Mouse (Mus musculus) liver, adult 2 months (tissue): ENCODE data around the gene Dgkz. TPM values are rescaled to one million over a fixed set of nuclear protein-coding genes. Genes with fewer than 3 reads are reported as not detected.

Source experiments
- DNase-seq: peaks from one replicate; pipeline ENCODE4 v3.0.0-alpha.2; 2011; ENCODE audit warnings: low read depth, low spot score; ENCODE audit errors: extremely low read depth
- H3K27ac ChIP-seq: fragments of 200-500 bp; replicated peaks from 2 replicates; pipeline ENCODE4 v1.5.1; 2012; ENCODE audit warnings: low read depth, mild to moderate bottlenecking, control low read depth, inconsistent platforms, low read length; ENCODE audit not compliant: insufficient read depth
- H3K27me3 ChIP-seq: fragments of 200-500 bp; 2 replicates; pipeline ENCODE4 v1.6.1; 2012; ENCODE audit warnings: mild to moderate bottlenecking, moderate library complexity, low read length, inconsistent platforms; ENCODE audit not compliant: control insufficient read depth, insufficient read depth
- H3K36me3 ChIP-seq: fragments of 200-500 bp; 2 replicates; pipeline ENCODE4 v1.6.1; 2012; ENCODE audit warnings: low read length, inconsistent platforms; ENCODE audit not compliant: control insufficient read depth, insufficient read depth
- H3K4me1 ChIP-seq: fragments of 200-500 bp; 2 replicates; pipeline ENCODE4 v1.6.1; 2011; ENCODE audit warnings: low read length; ENCODE audit not compliant: control insufficient read depth, insufficient read depth
- H3K4me3 ChIP-seq: fragments of 200-500 bp; 2 replicates; pipeline ENCODE4 v1.5.1; 2011; ENCODE audit warnings: low read depth, mild to moderate bottlenecking, control low read depth, low read length, moderate library complexity; ENCODE audit not compliant: insufficient read depth
- H3K79me2 ChIP-seq: fragments of 200-500 bp; 2 replicates; pipeline ENCODE4 v1.6.1; 2012; ENCODE audit warnings: inconsistent platforms, mild to moderate bottlenecking, low read length, moderate library complexity; ENCODE audit not compliant: control insufficient read depth, insufficient read depth
- H3K9ac ChIP-seq: fragments of 200-500 bp; 2 replicates; pipeline ENCODE4 v1.6.1; 2012; ENCODE audit warnings: low read depth, mild to moderate bottlenecking, control low read depth, inconsistent platforms, low read length
- CTCF ChIP-seq: fragments of 200-500 bp; IDR thresholded peaks from 2 replicates; pipeline ENCODE4 v1.5.1; 2011; ENCODE audit warnings: low read depth, low read length, control low read depth
- POLR2A ChIP-seq: fragments of 200-500 bp; IDR thresholded peaks from 2 replicates; pipeline ENCODE4 v1.6.1; 2011; ENCODE audit warnings: low read length, control low read depth; ENCODE audit not compliant: insufficient read depth; ENCODE audit errors: extremely low read depth
- WGBS: fragments of 180-500 bp; shearing (Covaris S2); methylation state at CpG from one replicate; pipeline ENCODE4 v1.1.7; 2018; 5-methylcytosine and 5-hydroxymethylcytosine counted together
- polyA plus RNA-seq: library from polyadenylated mRNA; depleted of rRNA; stranded (reverse); fragments of >200 nt; gene quantifications from 2 replicates; pipeline ENCODE4 v1.2.3, GENCODE M21; 2012
- total RNA-seq: library from RNA; depleted of rRNA; stranded (reverse); fragments of >200 nt; gene quantifications from 2 replicates; pipeline ENCODE4 v1.2.3, GENCODE M21; 2014

Gene Dgkz
- total and polyA plus RNA-seq, 2 experiments = 13.2 to 59.5 TPM

- 0 out of 2 replicates have a peak, but pooled peaks cover 2% of the 10 kb centered on the region for H3K27me3 ChIP-seq
- no peak overlapping the region for H3K9ac ChIP-seq
- no peak overlapping the region for H3K4me3 ChIP-seq
- no peak for TF ChIP-seq POLR2A
- no peak for TF ChIP-seq CTCF
- no peaks in the 10 kb centered on the region for H3K79me2 ChIP-seq
- H3K4me1 ChIP-seq = peaks cover 4% of the 10 kb centered on the region; the same call in 1 of the 2 replicates
- no peak overlapping the region for H3K27ac ChIP-seq
- no peak for DNase-seq
- 35% methylated on average over 7 of the region's 7 CpGs for WGBS
- H3K36me3 ChIP-seq = no peaks in the 10 kb centered on the region
Observed at GRCm38 (mm10) chr2:92004617-92005016, 29.0 kb upstream of the Dgkz start.

GRCm38 (mm10) chr2:91997905-91998608 is 22.4 kb upstream of the Dgkz start:
- no peak overlapping the region for H3K9ac ChIP-seq
- H3K4me3 ChIP-seq = no peak overlapping the region
- no peaks in the 10 kb centered on the region for H3K79me2 ChIP-seq
- 0 out of 2 replicates have a peak, but pooled peaks cover 2% of the 10 kb centered on the region for H3K27me3 ChIP-seq
- H3K4me1 ChIP-seq = 0 out of 2 replicates have a peak, but pooled peaks cover 2% of the 10 kb centered on the region
- no peak overlapping the region for H3K27ac ChIP-seq
- WGBS = 89% methylated on average over 16 of the region's 16 CpGs
- no peak for DNase-seq
- no peaks in the 10 kb centered on the region for H3K36me3 ChIP-seq
- TF ChIP-seq POLR2A (no peak), CTCF (no peak)

- Histone ChIP-seq H3K27ac (no peak overlapping the region), H3K4me3 (no peak overlapping the region), H3K27me3 (no peaks in the 10 kb centered on the region), H3K9ac (no peak overlapping the region), H3K79me2 (no peaks in the 10 kb centered on the region), H3K4me1 (0 out of 2 replicates have a peak, but pooled peaks cover 2% of the 10 kb centered on the region), H3K36me3 (no peaks in the 10 kb centered on the region)
- TF ChIP-seq CTCF (no peak), POLR2A (no peak)
- peak; percentile 50 for DNase-seq
- 35% methylated on average over 5 of the region's 5 CpGs for WGBS
Observed at GRCm38 (mm10) chr2:91996006-91996405, 20.3 kb upstream of the Dgkz start.

- no peaks in the 10 kb centered on the region for H3K79me2 ChIP-seq
- WGBS = 72% methylated on average over 3 of the region's 3 CpGs
- no peak overlapping the region for H3K9ac ChIP-seq
- no peak overlapping the region for H3K27ac ChIP-seq
- no peak for DNase-seq
- H3K36me3 ChIP-seq = no peaks in the 10 kb centered on the region
- no peak for TF ChIP-seq POLR2A
- no peak for TF ChIP-seq CTCF
- no peak overlapping the region for H3K4me3 ChIP-seq
- 0 out of 2 replicates have a peak, but pooled peaks cover 2% of the 10 kb centered on the region for H3K4me1 ChIP-seq
- no peaks in the 10 kb centered on the region for H3K27me3 ChIP-seq
Observed at GRCm38 (mm10) chr2:91993409-91993808, 17.7 kb upstream of the Dgkz start.

GRCm38 (mm10) chr2:91989750-91990149 is 14.1 kb upstream of the Dgkz start:
- TF ChIP-seq CTCF (peak; percentile 36; the same call in 1 of the 2 replicates), POLR2A (no peak)
- DNase-seq = no peak
- Histone ChIP-seq H3K4me3 (no peak overlapping the region), H3K36me3 (no peaks in the 10 kb centered on the region), H3K4me1 (no peaks in the 10 kb centered on the region), H3K27me3 (no peaks in the 10 kb centered on the region), H3K9ac (no peak overlapping the region), H3K79me2 (no peaks in the 10 kb centered on the region), H3K27ac (no peak overlapping the region)

GRCm38 (mm10) chr2:91987542-91987941 is 11.9 kb upstream of the Dgkz start:
- Histone ChIP-seq H3K79me2 (no peaks in the 10 kb centered on the region), H3K9ac (no peak overlapping the region), H3K4me3 (no peak overlapping the region), H3K36me3 (no peaks in the 10 kb centered on the region), H3K27ac (no peak overlapping the region), H3K27me3 (no peaks in the 10 kb centered on the region), H3K4me1 (no peaks in the 10 kb centered on the region)
- peak; percentile 58 for DNase-seq
- 4% methylated on average over 3 of the region's 3 CpGs for WGBS
- TF ChIP-seq POLR2A (no peak), CTCF (peak; percentile 72)
